Mouse (Mus musculus) neural tube, embryonic 13.5 days (tissue): Measurements from ENCODE around the gene Ipmk. TPM values are rescaled to one million over a fixed set of nuclear protein-coding genes. Genes with fewer than 3 reads are reported as not detected.

Experiments
- ATAC-seq: fragments of 200-750 bp; cut with Nextera tagmentation; 2 replicates; pipeline ENCODE4 v1.8.0; 2017; ENCODE audit warnings: low read depth, mild to moderate bottlenecking, moderate TSS enrichment, moderate library complexity
- H3K27ac ChIP-seq: fragments of 300-500 bp; sonication (generic); replicated peaks from 2 replicates; pipeline ENCODE4 v1.5.1; 2015; ENCODE audit warnings: moderate library complexity, mild to moderate bottlenecking, inconsistent platforms
- H3K27me3 ChIP-seq: fragments of 300-500 bp; sonication (generic); 2 replicates; pipeline ENCODE4 v1.6.1; 2015; ENCODE audit warnings: mild to moderate bottlenecking, inconsistent platforms
- H3K36me3 ChIP-seq: fragments of 300-500 bp; sonication (generic); 2 replicates; pipeline ENCODE4 v1.6.1; 2015; ENCODE audit warnings: mild to moderate bottlenecking, inconsistent platforms
- H3K4me1 ChIP-seq: fragments of 300-500 bp; sonication (generic); replicated peaks from 2 replicates; pipeline ENCODE4 v1.6.1; 2015; ENCODE audit warnings: inconsistent platforms
- H3K4me2 ChIP-seq: fragments of 300-500 bp; sonication (generic); 2 replicates; pipeline ENCODE4 v1.6.1; 2015; ENCODE audit warnings: inconsistent platforms, mild to moderate bottlenecking, moderate library complexity
- H3K4me3 ChIP-seq: fragments of 300-500 bp; sonication (generic); 2 replicates; pipeline ENCODE4 v1.5.1; 2015; ENCODE audit warnings: mild to moderate bottlenecking, inconsistent platforms
- H3K9ac ChIP-seq: fragments of 300-500 bp; sonication (generic); 2 replicates; pipeline ENCODE4 v1.6.1; 2015; ENCODE audit warnings: moderate library complexity, mild to moderate bottlenecking, inconsistent platforms
- H3K9me3 ChIP-seq: fragments of 300-500 bp; sonication (generic); 2 replicates; pipeline ENCODE4 v1.6.1; 2016; ENCODE audit warnings: inconsistent platforms
- WGBS: fragments of 180-500 bp; shearing (Covaris S2); methylation state at CpG from one replicate; pipeline ENCODE4 v1.1.7; 2015; 5-methylcytosine and 5-hydroxymethylcytosine counted together
- polyA plus RNA-seq: library from polyadenylated mRNA; unstranded; fragments of >200 nt; fragmentation: Nextera tagmentation; extraction: Ambion mirVana; gene quantifications from 2 replicates; pipeline ENCODE4 v1.2.1, GENCODE M21; 2015

The Ipmk gene
- polyA plus RNA-seq, 1 experiment from 2014 or later, result 16.0 TPM

DNA sequence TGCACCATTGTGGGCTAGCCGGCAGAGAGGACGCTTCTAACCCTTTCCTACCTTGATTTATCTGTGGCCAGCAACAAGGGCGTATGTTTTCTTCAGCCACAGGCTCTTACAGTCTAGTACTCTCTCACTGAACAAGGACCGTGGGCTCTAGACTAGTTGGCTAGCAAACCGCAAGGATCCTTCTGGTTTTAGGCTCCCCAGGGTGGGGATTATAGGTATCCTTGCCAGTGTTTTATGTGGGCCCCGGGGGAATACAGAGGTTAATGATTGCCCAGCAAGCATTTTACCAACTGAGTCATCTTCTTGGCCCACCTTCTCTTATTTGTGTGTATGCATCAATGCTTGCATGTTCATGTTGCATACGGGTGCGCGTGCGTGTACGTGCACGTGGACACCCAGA, 7.4 kb downstream of the Ipmk start:
- WGBS, result 85% methylated on average over 12 of the region's 12 CpGs
- no peak for ATAC-seq

DNA sequence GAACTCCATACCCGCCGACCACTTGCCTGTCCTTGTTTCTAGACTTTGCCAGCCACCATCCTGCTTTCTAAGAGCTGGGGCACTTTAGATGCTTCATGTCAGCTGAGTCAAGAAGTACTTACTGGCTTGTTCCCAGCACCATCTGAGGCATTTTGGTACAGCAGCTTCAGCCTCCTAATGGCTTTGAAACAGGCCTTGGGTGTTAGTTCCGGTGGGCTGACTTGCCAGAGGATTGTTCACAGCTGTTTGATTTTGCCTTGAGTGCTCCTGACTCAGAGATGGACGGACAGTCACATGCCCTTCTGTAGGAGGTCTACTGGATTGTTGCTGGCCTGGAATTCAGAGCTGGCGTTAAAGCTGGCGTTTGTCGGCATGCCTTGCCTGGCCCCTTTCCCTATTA, 13.5 kb downstream of the Ipmk start:
- H3K27ac ChIP-seq, result no peak overlapping the region
- H3K4me2 ChIP-seq, result no peak overlapping the region
- H3K4me1 ChIP-seq, result peaks cover 19% of the 10 kb centered on the region
- no peak overlapping the region for H3K9ac ChIP-seq
- no peak overlapping the region for H3K4me3 ChIP-seq
- H3K9me3 ChIP-seq, result no peaks in the 10 kb centered on the region
- peaks cover 19% of the 10 kb centered on the region; the same call in 1 of the 2 replicates for H3K36me3 ChIP-seq
- ATAC-seq, result no peak; the same call in 1 of the 2 replicates
- no peaks in the 10 kb centered on the region for H3K27me3 ChIP-seq
- WGBS, result 73% methylated on average over 7 of the region's 7 CpGs

More for the DNA sequence above, 7.4 kb downstream of the Ipmk start:
- Histone ChIP-seq H3K9me3 (no peaks in the 10 kb centered on the region), H3K36me3 (no peaks in the 10 kb centered on the region), H3K4me1 (peaks cover 2% of the 10 kb centered on the region; the same call in 1 of the 2 replicates), H3K9ac (no peak overlapping the region), H3K4me3 (no peak overlapping the region), H3K27ac (no peak overlapping the region), H3K27me3 (no peaks in the 10 kb centered on the region), H3K4me2 (no peak overlapping the region)

DNA sequence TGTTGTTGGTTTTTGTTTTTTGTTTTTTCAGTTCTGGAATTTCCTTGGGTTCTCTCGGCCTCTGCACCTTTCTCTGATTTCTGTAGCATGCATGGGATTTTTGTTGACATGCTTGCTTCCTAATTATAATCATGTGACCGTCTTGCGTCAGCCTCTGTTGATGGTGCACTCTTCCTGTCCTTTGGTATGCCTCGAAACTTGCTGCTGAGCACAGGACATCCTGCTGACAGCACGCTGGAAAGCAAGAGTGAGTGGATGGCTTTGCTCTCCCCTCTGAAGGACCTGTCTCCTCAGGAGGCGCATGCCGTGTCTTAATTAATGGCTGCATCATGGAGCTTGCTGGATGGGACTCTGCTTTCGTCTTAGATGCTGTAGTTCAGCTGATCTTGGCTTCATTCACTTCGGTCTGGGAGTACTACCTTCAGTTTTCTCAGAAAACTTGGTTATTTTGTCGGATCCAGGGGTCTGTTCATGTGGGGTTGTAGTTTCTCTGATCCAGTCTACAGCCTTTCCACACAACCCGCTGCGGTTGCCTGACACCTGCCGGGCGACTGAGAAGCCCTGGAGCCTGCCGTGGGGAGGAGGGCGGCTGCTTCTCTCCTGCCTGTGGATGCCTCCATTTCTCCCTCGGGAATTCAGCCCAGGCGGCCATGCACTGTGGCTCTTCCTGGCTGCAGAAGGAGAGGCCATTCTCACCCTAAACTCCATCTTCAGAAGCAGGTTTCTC, 14.4 kb downstream of the Ipmk start:
- Histone ChIP-seq H3K27ac (peak overlapping the region; percentile 59; the same call in 1 of the 2 replicates), H3K9ac (peak overlapping the region; percentile 53), H3K27me3 (no peaks in the 10 kb centered on the region), H3K4me3 (0 out of 2 replicates have a peak overlapping the region, but pooled peaks have one; percentile 11), H3K4me2 (peak overlapping the region; percentile 44), H3K36me3 (peaks cover 21% of the 10 kb centered on the region), H3K9me3 (no peaks in the 10 kb centered on the region), H3K4me1 (peaks cover 19% of the 10 kb centered on the region)
- ATAC-seq, result peak; percentile 52; the same call in 1 of the 2 replicates
- WGBS, result 26% methylated on average over 18 of the region's 18 CpGs

DNA sequence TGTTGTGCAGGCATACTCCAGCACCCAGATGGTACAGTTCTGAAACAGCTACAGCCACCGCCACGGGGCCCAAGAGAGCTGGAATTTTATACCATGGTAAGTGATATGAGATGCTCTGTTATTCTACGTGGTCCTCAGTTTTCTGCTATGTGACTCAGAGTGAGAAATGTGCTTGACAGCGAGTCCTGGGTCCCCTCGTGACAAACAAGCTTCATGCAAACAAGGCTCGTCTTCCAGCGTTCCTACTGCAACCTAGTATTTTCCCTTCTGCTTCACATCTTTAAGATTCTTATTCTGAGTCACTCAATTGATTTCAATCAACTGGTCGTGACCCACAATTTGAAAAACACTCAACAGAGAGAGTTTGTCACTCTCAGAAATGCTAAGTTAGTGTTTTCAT, 15.9 kb downstream of the Ipmk start:
- ATAC-seq, result no peak
- Histone ChIP-seq H3K9me3 (no peaks in the 10 kb centered on the region), H3K27me3 (no peaks in the 10 kb centered on the region), H3K4me2 (no peak overlapping the region), H3K9ac (no peak overlapping the region), H3K36me3 (peaks cover 27% of the 10 kb centered on the region), H3K4me3 (no peak overlapping the region), H3K4me1 (peaks cover 19% of the 10 kb centered on the region), H3K27ac (no peak overlapping the region)
- WGBS, result 82% methylated on average over 8 of the region's 8 CpGs

DNA sequence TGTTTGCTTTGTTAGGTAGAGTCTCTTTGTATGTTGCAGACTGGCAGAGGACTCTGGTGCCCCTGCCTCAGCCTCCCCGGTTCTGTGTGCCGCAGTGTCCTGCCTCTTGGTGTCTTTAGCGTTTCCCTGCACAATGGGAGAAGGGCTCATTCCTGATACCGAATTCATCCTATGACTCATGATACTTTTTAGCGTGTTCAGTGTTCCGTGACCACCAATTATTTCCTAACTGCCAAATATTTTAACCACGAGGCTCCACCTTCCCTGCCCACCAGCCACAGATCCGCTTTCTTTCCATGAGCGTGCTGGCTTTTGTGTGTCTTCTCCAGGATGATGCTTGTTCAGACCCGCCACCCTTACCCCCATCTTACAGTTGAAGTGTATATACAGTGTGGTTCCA, 16.3 kb downstream of the Ipmk start:
- Histone ChIP-seq H3K27me3 (no peaks in the 10 kb centered on the region), H3K4me1 (peaks cover 19% of the 10 kb centered on the region), H3K27ac (no peak overlapping the region), H3K4me2 (no peak overlapping the region), H3K9me3 (no peaks in the 10 kb centered on the region), H3K4me3 (no peak overlapping the region), H3K9ac (no peak overlapping the region), H3K36me3 (peaks cover 27% of the 10 kb centered on the region)
- no peak for ATAC-seq
- 92% methylated on average over 10 of the region's 10 CpGs for WGBS

DNA sequence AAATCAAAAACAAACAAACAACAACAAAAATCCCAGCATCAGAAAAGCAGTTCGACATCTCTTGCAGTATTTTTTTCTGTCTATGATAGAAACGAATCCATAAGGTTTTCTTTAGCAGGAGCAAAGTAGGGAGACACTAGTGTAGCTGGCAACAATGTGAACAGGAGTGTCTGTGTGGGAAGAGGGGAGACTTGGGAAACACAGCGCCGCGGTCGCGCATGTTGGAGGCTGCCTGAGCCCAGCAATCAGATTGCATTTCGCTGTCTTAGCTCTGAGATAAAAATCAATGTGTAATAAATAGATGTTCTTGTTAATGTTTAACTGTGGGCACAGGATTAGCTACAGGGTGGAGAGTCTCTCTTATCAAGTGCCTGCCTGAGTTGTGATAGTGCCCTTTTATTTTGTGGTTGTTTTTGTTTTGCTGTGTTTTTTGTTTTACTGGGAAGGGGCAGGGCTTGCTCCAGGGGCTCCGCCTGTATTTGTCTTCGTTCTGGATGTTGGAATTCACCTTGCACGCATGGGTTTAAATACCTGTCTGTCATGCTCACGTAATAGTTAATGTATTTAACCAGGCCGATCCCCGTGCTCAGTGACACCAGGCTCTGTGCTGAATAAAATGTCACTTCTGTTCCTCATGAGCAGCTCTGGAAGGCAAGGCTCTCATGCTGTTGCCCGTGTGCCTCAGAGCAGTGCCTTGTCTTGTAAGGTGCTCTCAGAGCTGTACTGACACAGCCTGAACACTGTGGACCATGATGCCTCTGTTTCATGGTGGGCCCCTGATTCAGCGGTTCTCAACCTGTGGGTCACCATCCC, 20.8 kb downstream of the Ipmk start:
- no peaks in the 10 kb centered on the region for H3K9me3 ChIP-seq
- H3K4me1 ChIP-seq, result no peaks in the 10 kb centered on the region
- no peak overlapping the region for H3K27ac ChIP-seq
- peaks cover 38% of the 10 kb centered on the region for H3K36me3 ChIP-seq
- no peaks in the 10 kb centered on the region for H3K27me3 ChIP-seq
- 87% methylated on average over 16 of the region's 16 CpGs for WGBS
- no peak overlapping the region for H3K4me2 ChIP-seq
- no peak overlapping the region for H3K4me3 ChIP-seq
- ATAC-seq, result no peak
- no peak overlapping the region for H3K9ac ChIP-seq

DNA sequence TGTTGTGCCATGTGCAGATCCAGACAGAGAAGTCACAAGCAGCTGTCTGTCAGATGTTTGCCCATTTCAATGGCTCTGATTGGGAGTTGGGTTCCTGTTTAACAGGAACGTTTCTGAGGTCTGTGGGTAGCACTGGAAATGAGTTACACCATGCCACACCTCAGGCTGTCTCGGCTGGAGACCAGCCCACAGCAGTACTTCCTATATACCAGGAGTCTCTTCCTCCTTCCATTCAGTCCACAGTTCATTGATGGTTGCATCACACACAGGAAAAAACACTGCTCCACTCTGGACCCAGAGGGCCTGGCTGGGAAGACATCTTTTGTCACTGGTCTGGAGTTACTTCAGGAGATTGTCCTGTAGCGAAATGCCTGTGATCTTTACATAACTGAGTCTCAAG, 21.9 kb downstream of the Ipmk start:
- Histone ChIP-seq H3K4me2 (no peak overlapping the region), H3K36me3 (peaks cover 45% of the 10 kb centered on the region), H3K9me3 (no peaks in the 10 kb centered on the region), H3K27me3 (no peaks in the 10 kb centered on the region), H3K27ac (no peak overlapping the region), H3K9ac (no peak overlapping the region), H3K4me1 (no peaks in the 10 kb centered on the region), H3K4me3 (no peak overlapping the region)
- WGBS, result 83% methylated on average over 3 of the region's 3 CpGs
- ATAC-seq, result no peak

DNA sequence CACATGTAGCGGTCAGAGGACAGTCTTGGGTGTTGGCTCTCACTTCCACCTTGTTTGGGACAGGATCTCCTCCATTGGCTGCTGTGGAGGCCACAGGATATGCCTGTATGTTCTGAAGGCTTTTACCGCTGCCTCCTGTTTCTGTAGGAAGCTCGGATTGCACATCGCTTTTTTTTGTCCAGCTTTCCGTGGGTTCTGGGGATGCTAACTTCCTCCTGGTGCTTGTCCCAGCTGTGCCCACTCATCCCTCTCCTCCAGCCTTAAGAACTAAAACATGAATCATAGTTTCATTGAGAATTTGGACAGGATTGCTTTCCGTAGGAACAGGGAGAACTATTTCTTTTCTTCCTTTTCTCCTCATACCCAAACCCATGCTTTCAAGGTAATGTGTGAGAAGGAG, 24.3 kb downstream of the Ipmk start:
- Histone ChIP-seq H3K4me2 (no peak overlapping the region), H3K27ac (no peak overlapping the region), H3K4me1 (no peaks in the 10 kb centered on the region), H3K36me3 (peaks cover 37% of the 10 kb centered on the region), H3K4me3 (no peak overlapping the region), H3K9ac (no peak overlapping the region), H3K27me3 (no peaks in the 10 kb centered on the region), H3K9me3 (no peaks in the 10 kb centered on the region)
- 86% methylated on average over 6 of the region's 6 CpGs for WGBS
- ATAC-seq, result no peak

DNA sequence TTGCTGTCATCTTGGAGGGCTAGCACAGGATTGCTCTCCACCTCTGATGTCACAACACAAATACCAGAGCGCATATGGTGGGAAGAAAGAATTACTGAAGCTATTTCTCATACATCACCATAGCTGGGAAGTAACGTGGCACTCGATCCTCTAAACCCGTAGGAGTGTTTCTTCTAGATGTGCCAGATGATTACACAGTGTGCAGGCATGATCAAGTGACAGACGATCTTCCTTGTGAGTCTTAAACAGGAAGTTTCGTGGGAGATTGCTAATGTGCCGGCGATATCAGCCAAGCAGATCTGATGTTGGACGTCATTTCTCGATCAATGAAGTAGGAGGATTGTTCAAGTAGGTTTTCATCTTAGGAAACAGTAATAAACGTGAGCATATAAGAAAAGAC, 26.1 kb downstream of the Ipmk start:
- no peak overlapping the region for H3K4me2 ChIP-seq
- 93% methylated on average over 11 of the region's 11 CpGs for WGBS
- H3K36me3 ChIP-seq, result peaks cover 45% of the 10 kb centered on the region
- H3K4me3 ChIP-seq, result no peak overlapping the region
- no peaks in the 10 kb centered on the region for H3K27me3 ChIP-seq
- no peaks in the 10 kb centered on the region for H3K4me1 ChIP-seq
- no peak overlapping the region for H3K9ac ChIP-seq
- no peaks in the 10 kb centered on the region for H3K9me3 ChIP-seq
- H3K27ac ChIP-seq, result no peak overlapping the region
- no peak for ATAC-seq

DNA sequence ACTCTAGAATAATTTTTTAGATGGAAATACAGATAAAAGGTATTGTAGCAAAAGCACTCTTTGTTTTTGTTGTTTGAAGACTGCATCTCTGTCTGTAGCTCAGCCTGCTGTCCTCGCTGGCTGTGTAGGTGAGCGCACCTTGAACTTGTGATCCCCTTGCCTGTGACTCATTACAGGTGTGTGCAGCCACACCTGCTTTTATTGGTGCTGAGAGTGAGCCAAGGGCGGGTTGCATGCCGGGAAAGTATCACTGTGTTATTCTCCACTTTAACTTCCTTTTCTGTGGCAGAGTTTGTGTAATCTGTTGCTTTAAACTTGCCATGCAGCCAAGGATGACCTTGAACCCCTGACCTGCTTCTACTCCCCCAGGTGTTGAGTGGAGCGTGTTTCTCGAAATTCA, 28.5 kb downstream of the Ipmk start:
- WGBS, result 94% methylated on average over 6 of the region's 6 CpGs
- no peaks in the 10 kb centered on the region for H3K27me3 ChIP-seq

DNA sequence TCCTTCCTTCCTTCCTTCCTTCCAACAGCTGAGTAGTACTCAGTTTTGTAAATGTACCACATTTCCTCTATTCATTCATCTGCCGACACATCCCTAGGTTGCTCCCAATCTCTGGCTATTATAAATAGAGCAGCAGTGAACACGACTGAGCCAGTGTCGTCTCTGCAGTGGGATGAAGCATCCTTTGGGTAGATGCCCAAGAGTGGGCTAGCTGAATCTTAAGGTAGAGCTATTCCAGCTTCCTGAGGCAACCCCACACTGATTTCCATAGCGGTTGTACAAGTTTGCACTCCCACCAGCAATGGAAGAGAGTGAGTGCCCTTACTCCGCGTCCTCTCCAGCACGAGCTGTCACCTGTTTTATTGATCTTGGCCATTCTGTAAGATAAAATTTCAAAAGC, 32.8 kb downstream of the Ipmk start:
- Histone ChIP-seq H3K27ac (no peak overlapping the region), H3K27me3 (no peaks in the 10 kb centered on the region), H3K36me3 (peaks cover 52% of the 10 kb centered on the region), H3K4me1 (no peaks in the 10 kb centered on the region), H3K4me2 (no peak overlapping the region), H3K9me3 (no peaks in the 10 kb centered on the region), H3K9ac (no peak overlapping the region), H3K4me3 (no peak overlapping the region)
- ATAC-seq, result no peak
- 97% methylated on average over 7 of the region's 7 CpGs for WGBS

More for the DNA sequence above, 28.5 kb downstream of the Ipmk start:
- no peak overlapping the region for H3K4me3 ChIP-seq
- no peak overlapping the region for H3K4me2 ChIP-seq
- H3K4me1 ChIP-seq, result no peaks in the 10 kb centered on the region
- H3K27ac ChIP-seq, result no peak overlapping the region
- no peak overlapping the region for H3K9ac ChIP-seq
- H3K36me3 ChIP-seq, result peaks cover 61% of the 10 kb centered on the region
- H3K9me3 ChIP-seq, result no peaks in the 10 kb centered on the region
- ATAC-seq, result no peak

DNA sequence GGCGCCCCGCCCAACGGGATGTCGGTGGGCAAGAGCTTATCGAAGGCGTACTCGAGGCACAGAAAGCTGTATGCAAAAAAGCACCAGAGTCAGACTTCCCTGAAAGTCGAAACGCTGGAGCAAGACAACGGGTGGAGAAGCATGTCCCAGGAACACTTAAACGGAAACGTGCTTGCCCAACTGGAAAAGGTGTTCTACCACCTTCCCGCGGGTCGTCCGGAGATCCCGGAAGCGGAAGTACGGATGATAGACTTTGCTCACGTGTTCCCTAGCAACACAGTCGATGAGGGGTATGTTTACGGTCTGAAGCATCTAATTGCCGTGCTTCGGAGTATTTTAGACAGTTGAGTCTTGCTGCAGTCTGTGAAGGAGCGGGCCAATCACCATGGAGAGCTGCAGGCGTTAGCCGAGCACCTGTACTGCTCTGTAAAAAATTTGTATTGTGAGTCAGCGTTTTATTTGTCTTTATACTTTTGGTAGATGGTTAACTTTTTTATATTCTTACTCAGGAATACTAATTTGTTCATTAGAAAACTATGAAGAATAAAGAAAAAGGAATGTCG, 34.0 kb downstream of the Ipmk start:
- no peaks in the 10 kb centered on the region for H3K9me3 ChIP-seq
- H3K4me3 ChIP-seq, result no peak overlapping the region
- H3K4me2 ChIP-seq, result no peak overlapping the region
- no peaks in the 10 kb centered on the region for H3K4me1 ChIP-seq
- no peak overlapping the region for H3K9ac ChIP-seq
- ATAC-seq, result no peak
- WGBS, result 89% methylated on average over 29 of the region's 29 CpGs
- peaks cover 49% of the 10 kb centered on the region for H3K36me3 ChIP-seq
- H3K27me3 ChIP-seq, result no peaks in the 10 kb centered on the region
- H3K27ac ChIP-seq, result no peak overlapping the region
